Comparison of ENCODE assay signal across 20 mouse cellular contexts in genomic region chr12:28906016-28906415, GRCm38 (mm10).
DNase-seq lines count a peak whose midpoint lies in the region; ATAC-seq lines count a peak whose summit lies in the region.
"Had no signal": no experiment of that assay in that cellular context is flagged by ENCODE, and none has a peak within 500 bp of the region (broad histone marks: within the 10 kb centered on the region; RNA-seq: fewer than 3 reads in every experiment).

No protein-coding gene starts in this region.

- DNase-seq in hindbrain, embryonic 10.5 days (ENCODE audit: low spot score) = no peak
- DNase-seq in midbrain, embryonic 11.5 days (ENCODE audit: low spot score, missing footprints) = peak; percentile 8
- DNase-seq in midbrain, embryonic 10.5 days (ENCODE audit: low spot score) = no peak
- no peak for DNase-seq in adrenal gland, adult 2 months
- DNase-seq: adrenal gland, adult 8-10 months; adrenal gland, postnatal 36 days; cerebellum, adult 8-10 months; cerebellum, postnatal 14 days; gastrocnemius, adult 2 months; gastrocnemius, postnatal 25 days had no signal

- H3K4me3 ChIP-seq in hindbrain, embryonic 13.5 days = no peak overlapping the region
- no peak overlapping the region for H3K4me3 ChIP-seq in hindbrain, embryonic 10.5 days
- no peak overlapping the region for H3K4me3 ChIP-seq in midbrain, embryonic 11.5 days (ENCODE audit: low read depth, low read length)
- no peak overlapping the region for H3K4me3 ChIP-seq in midbrain, embryonic 10.5 days
- H3K4me3 ChIP-seq in midbrain, embryonic 15.5 days = no peak overlapping the region
- H3K4me3 ChIP-seq: embryonic facial prominence, embryonic 15.5 days; erythroblast, embryonic 14.5 days; forebrain, embryonic 10.5 days; gastrocnemius, adult 2 months; hindbrain, embryonic 12.5 days had no signal

- H3K27me3 ChIP-seq in hindbrain, embryonic 13.5 days = no peaks in the 10 kb centered on the region
- H3K27me3 ChIP-seq in hindbrain, embryonic 10.5 days (ENCODE audit: insufficient read depth, poor library complexity, severe bottlenecking) = no peaks in the 10 kb centered on the region
- no peaks in the 10 kb centered on the region for H3K27me3 ChIP-seq in midbrain, embryonic 11.5 days (ENCODE audit: control insufficient read depth, insufficient read depth, low read length)
- H3K27me3 ChIP-seq in midbrain, embryonic 10.5 days (ENCODE audit: low read depth, poor library complexity, severe bottlenecking) = no peaks in the 10 kb centered on the region
- no peaks in the 10 kb centered on the region for H3K27me3 ChIP-seq in midbrain, embryonic 15.5 days (replicated peaks)
- H3K27me3 ChIP-seq: CH12.LX; embryonic facial prominence, embryonic 15.5 days; hindbrain, embryonic 12.5 days; Patski had no signal

- H3K4me2 ChIP-seq in hindbrain, embryonic 13.5 days = no peak overlapping the region
- H3K4me2 ChIP-seq in midbrain, embryonic 11.5 days = no peak overlapping the region
- H3K4me2 ChIP-seq in midbrain, embryonic 15.5 days = no peak overlapping the region

- peaks cover 50% of the 10 kb centered on the region for H3K4me1 ChIP-seq in hindbrain, embryonic 13.5 days (replicated peaks)
- peaks cover 33% of the 10 kb centered on the region for H3K4me1 ChIP-seq in hindbrain, embryonic 10.5 days (replicated peaks)
- H3K4me1 ChIP-seq in midbrain, embryonic 11.5 days (ENCODE audit: control insufficient read depth, insufficient read depth, low read length) = peaks cover 19% of the 10 kb centered on the region
- H3K4me1 ChIP-seq in midbrain, embryonic 10.5 days = peaks cover 31% of the 10 kb centered on the region
- peaks cover 22% of the 10 kb centered on the region for H3K4me1 ChIP-seq in midbrain, embryonic 15.5 days

- no peak for ATAC-seq in hindbrain, embryonic 13.5 days (ENCODE audit: low FRiP score)
- ATAC-seq in midbrain, embryonic 11.5 days (ENCODE audit: low FRiP score) = no peak
- ATAC-seq in midbrain, embryonic 15.5 days (replicated peaks) = no peak
- ATAC-seq: activated CD4-positive, CD25-positive, alpha-beta regulatory T cell, adult 4 months; inflammation-experienced regulatory T-cells, adult 6 months; Patski had no signal

- H3K9ac ChIP-seq in hindbrain, embryonic 13.5 days = 0 out of 2 replicates have a peak overlapping the region, but pooled peaks have one; percentile 53
- H3K9ac ChIP-seq in midbrain, embryonic 11.5 days (ENCODE audit: low read length) = no peak overlapping the region
- no peak overlapping the region for H3K9ac ChIP-seq in midbrain, embryonic 15.5 days
- H3K9ac ChIP-seq: embryonic facial prominence, embryonic 15.5 days had no signal

- no peaks in the 10 kb centered on the region for H3K36me3 ChIP-seq in hindbrain, embryonic 13.5 days
- H3K36me3 ChIP-seq in hindbrain, embryonic 10.5 days = no peaks in the 10 kb centered on the region
- H3K36me3 ChIP-seq in midbrain, embryonic 11.5 days (ENCODE audit: control insufficient read depth, insufficient read depth, low read length) = no peaks in the 10 kb centered on the region
- H3K36me3 ChIP-seq in midbrain, embryonic 10.5 days = no peaks in the 10 kb centered on the region
- no peaks in the 10 kb centered on the region for H3K36me3 ChIP-seq in midbrain, embryonic 15.5 days (replicated peaks)
- H3K36me3 ChIP-seq: embryonic facial prominence, embryonic 15.5 days; forebrain, embryonic 10.5 days; hindbrain, embryonic 12.5 days had no signal

- peak overlapping the region; percentile 84; the same call in 1 of the 2 replicates for H3K27ac ChIP-seq in hindbrain, embryonic 13.5 days
- H3K27ac ChIP-seq in hindbrain, embryonic 10.5 days = no peak overlapping the region
- H3K27ac ChIP-seq in midbrain, embryonic 11.5 days (ENCODE audit: low read depth, low read length) = no peak overlapping the region
- H3K27ac ChIP-seq in midbrain, embryonic 10.5 days (replicated peaks) = no peak overlapping the region
- peak overlapping the region; percentile 82; the same call in 1 of the 2 replicates for H3K27ac ChIP-seq in midbrain, embryonic 15.5 days
- H3K27ac ChIP-seq: embryonic facial prominence, embryonic 15.5 days; gastrocnemius, adult 2 months had no signal

- no peaks in the 10 kb centered on the region for H3K9me3 ChIP-seq in hindbrain, embryonic 13.5 days
- H3K9me3 ChIP-seq in hindbrain, embryonic 10.5 days = no peaks in the 10 kb centered on the region
- no peaks in the 10 kb centered on the region for H3K9me3 ChIP-seq in midbrain, embryonic 11.5 days (ENCODE audit: control insufficient read depth, low read length)
- no peaks in the 10 kb centered on the region for H3K9me3 ChIP-seq in midbrain, embryonic 10.5 days (replicated peaks)
- no peaks in the 10 kb centered on the region for H3K9me3 ChIP-seq in midbrain, embryonic 15.5 days
- H3K9me3 ChIP-seq: embryonic facial prominence, embryonic 15.5 days; forebrain, embryonic 10.5 days; hindbrain, embryonic 12.5 days had no signal

- WGBS in hindbrain, embryonic 13.5 days = 89% methylated on average over 1 of the region's 1 CpGs
- 92% methylated on average over 1 of the region's 1 CpGs for WGBS in hindbrain, embryonic 10.5 days
- 94% methylated on average over 1 of the region's 1 CpGs for WGBS in midbrain, embryonic 11.5 days
- WGBS in midbrain, embryonic 10.5 days = 93% methylated on average over 1 of the region's 1 CpGs
- 88% methylated on average over 1 of the region's 1 CpGs for WGBS in midbrain, embryonic 15.5 days

Comparison
In these comparisons a context has a peak if more than half of its experiments do, and no peak if none do; other contexts are left out.
1. H3K27ac ChIP-seq: peak in hindbrain, embryonic 13.5 days (single experiment) and midbrain, embryonic 15.5 days (single experiment); none in hindbrain, embryonic 10.5 days (single experiment), midbrain, embryonic 11.5 days (single experiment) and midbrain, embryonic 10.5 days (single experiment).